Mouse (Mus musculus) embryonic facial prominence, embryonic 13.5 days (tissue): ENCODE results near the gene Thbs1. TPM values are rescaled to one million over a fixed set of nuclear protein-coding genes. Genes with fewer than 3 reads are reported as not detected.

Source experiments
- ATAC-seq: fragments of 200-750 bp; cut with Nextera tagmentation; 2 replicates; pipeline ENCODE4 v1.8.0; 2017; ENCODE audit warnings: low read depth; ENCODE audit not compliant: insufficient number of reproducible peaks, insufficient read depth, low FRiP score, low TSS enrichment
- H3K27ac ChIP-seq: fragments of 300-500 bp; sonication (generic); 2 replicates; pipeline ENCODE4 v1.5.1; 2015; ENCODE audit warnings: moderate library complexity, mild to moderate bottlenecking, inconsistent platforms
- H3K27me3 ChIP-seq: fragments of 300-500 bp; sonication (generic); 2 replicates; pipeline ENCODE4 v1.6.1; 2015; ENCODE audit warnings: mild to moderate bottlenecking, inconsistent platforms
- H3K36me3 ChIP-seq: fragments of 300-500 bp; sonication (generic); 2 replicates; pipeline ENCODE4 v1.6.1; 2015; ENCODE audit warnings: mild to moderate bottlenecking, inconsistent platforms
- H3K4me1 ChIP-seq: fragments of 300-500 bp; sonication (generic); 2 replicates; pipeline ENCODE4 v1.6.1; 2015; ENCODE audit warnings: inconsistent platforms
- H3K4me2 ChIP-seq: fragments of 300-500 bp; sonication (generic); 2 replicates; pipeline ENCODE4 v1.6.1; 2015; ENCODE audit warnings: moderate library complexity, mild to moderate bottlenecking, inconsistent platforms
- H3K4me3 ChIP-seq: fragments of 300-500 bp; sonication (generic); 2 replicates; pipeline ENCODE4 v1.5.1; 2015; ENCODE audit warnings: mild to moderate bottlenecking, inconsistent platforms
- H3K9ac ChIP-seq: fragments of 300-500 bp; sonication (generic); 2 replicates; pipeline ENCODE4 v1.6.1; 2015; ENCODE audit warnings: mild to moderate bottlenecking, inconsistent platforms
- H3K9me3 ChIP-seq: fragments of 300-500 bp; sonication (generic); 2 replicates; pipeline ENCODE4 v1.6.1; 2016; ENCODE audit warnings: inconsistent platforms
- WGBS: fragments of 180-500 bp; shearing (Covaris S2); methylation state at CpG from one replicate; pipeline ENCODE4 v1.1.7; 2015; ENCODE audit warnings: mixed read lengths; 5-methylcytosine and 5-hydroxymethylcytosine counted together
- polyA plus RNA-seq: library from polyadenylated mRNA; unstranded; fragments of >200 nt; fragmentation: Nextera tagmentation; extraction: Ambion mirVana; gene quantifications from 2 replicates; pipeline ENCODE4 v1.2.1, GENCODE M21; 2015

Thbs1 gene
- polyA plus RNA-seq, 1 experiment from 2014 or later, result 71.1 TPM

- Histone ChIP-seq H3K27ac (no peak overlapping the region), H3K4me2 (no peak overlapping the region), H3K4me3 (no peak overlapping the region), H3K36me3 (no peaks in the 10 kb centered on the region), H3K9ac (no peak overlapping the region), H3K4me1 (no peaks in the 10 kb centered on the region), H3K27me3 (no peaks in the 10 kb centered on the region), H3K9me3 (no peaks in the 10 kb centered on the region)
- WGBS, result 92% methylated on average over 2 of the region's 2 CpGs
- no peak for ATAC-seq
Observed at GRCm38 (mm10) chr2:118085647-118086046, 26.0 kb upstream of the Thbs1 start.

- Histone ChIP-seq H3K36me3 (no peaks in the 10 kb centered on the region), H3K27ac (no peak overlapping the region), H3K4me2 (no peak overlapping the region), H3K4me1 (no peaks in the 10 kb centered on the region), H3K9ac (no peak overlapping the region), H3K4me3 (no peak overlapping the region), H3K9me3 (no peaks in the 10 kb centered on the region), H3K27me3 (no peaks in the 10 kb centered on the region)
- 79% methylated on average over 10 of the region's 10 CpGs for WGBS
- no peak for ATAC-seq
Observed at GRCm38 (mm10) chr2:118087044-118087726, 24.5 kb upstream of the Thbs1 start.

GRCm38 (mm10) chr2:118091226-118091625 lies 20.4 kb upstream of the Thbs1 start:
- Histone ChIP-seq H3K4me1 (no peaks in the 10 kb centered on the region), H3K36me3 (no peaks in the 10 kb centered on the region), H3K9me3 (no peaks in the 10 kb centered on the region), H3K4me2 (no peak overlapping the region), H3K4me3 (no peak overlapping the region), H3K9ac (no peak overlapping the region), H3K27ac (no peak overlapping the region), H3K27me3 (no peaks in the 10 kb centered on the region)
- no peak for ATAC-seq
- WGBS, result 86% methylated on average over 5 of the region's 5 CpGs

GRCm38 (mm10) chr2:118099104-118099503 lies 12.6 kb upstream of the Thbs1 start:
- Histone ChIP-seq H3K27me3 (no peaks in the 10 kb centered on the region), H3K4me3 (no peak overlapping the region), H3K36me3 (no peaks in the 10 kb centered on the region), H3K4me2 (no peak overlapping the region), H3K4me1 (peaks cover 11% of the 10 kb centered on the region; the same call in 1 of the 2 replicates), H3K9ac (no peak overlapping the region), H3K9me3 (no peaks in the 10 kb centered on the region), H3K27ac (no peak overlapping the region)
- whole genome bisulfite sequencing, result 56% methylated on average over 4 of the region's 4 CpGs
- no peak for ATAC-seq

GRCm38 (mm10) chr2:118102169-118102568 lies 9.5 kb upstream of the Thbs1 start:
- 45% methylated on average over 4 of the region's 4 CpGs for whole genome bisulfite sequencing
- no peak overlapping the region for H3K27ac ChIP-seq
- H3K9me3 ChIP-seq, result no peaks in the 10 kb centered on the region
- no peak overlapping the region for H3K9ac ChIP-seq
- H3K36me3 ChIP-seq, result no peaks in the 10 kb centered on the region
- no peak overlapping the region for H3K4me3 ChIP-seq
- peaks cover 11% of the 10 kb centered on the region; the same call in 1 of the 2 replicates for H3K4me1 ChIP-seq
- ATAC-seq, result no peak
- no peaks in the 10 kb centered on the region for H3K27me3 ChIP-seq
- no peak overlapping the region for H3K4me2 ChIP-seq

GRCm38 (mm10) chr2:118110225-118110915 lies 1.3 kb upstream of the Thbs1 start:
- ATAC-seq, result no peak
- Histone ChIP-seq H3K27ac (peak overlapping the region; percentile 60), H3K4me3 (peak overlapping the region; percentile 69), H3K4me1 (peaks cover 40% of the 10 kb centered on the region), H3K27me3 (no peaks in the 10 kb centered on the region; the same call in 1 of the 2 replicates), H3K9ac (peak overlapping the region; percentile 83; the same call in 1 of the 2 replicates), H3K36me3 (peaks cover 7% of the 10 kb centered on the region), H3K4me2 (peak overlapping the region; percentile 89), H3K9me3 (no peaks in the 10 kb centered on the region)
- WGBS, result 32% methylated on average over 17 of the region's 17 CpGs

GRCm38 (mm10) chr2:118111116-118111487 lies 574 bp upstream of the Thbs1 start:
- H3K9me3 ChIP-seq, result no peaks in the 10 kb centered on the region
- H3K4me3 ChIP-seq, result peak overlapping the region; percentile 69
- peak overlapping the region; percentile 89 for H3K4me2 ChIP-seq
- under 1% methylated on average over 16 of the region's 16 CpGs for WGBS
- H3K9ac ChIP-seq, result peak overlapping the region; percentile 83
- H3K27ac ChIP-seq, result peak overlapping the region; percentile 84
- H3K27me3 ChIP-seq, result no peaks in the 10 kb centered on the region; the same call in 1 of the 2 replicates
- ATAC-seq, result peak; percentile 71; the same call in 1 of the 2 replicates
- H3K36me3 ChIP-seq, result peaks cover 13% of the 10 kb centered on the region
- peaks cover 47% of the 10 kb centered on the region for H3K4me1 ChIP-seq

- H3K9ac ChIP-seq, result peak overlapping the region; percentile 83
- H3K4me3 ChIP-seq, result peak overlapping the region; percentile 69
- WGBS, result 13% methylated on average over 5 of the region's 5 CpGs
- peaks cover 25% of the 10 kb centered on the region for H3K36me3 ChIP-seq
- H3K4me2 ChIP-seq, result peak overlapping the region; percentile 89
- H3K4me1 ChIP-seq, result peaks cover 56% of the 10 kb centered on the region
- H3K27me3 ChIP-seq, result no peaks in the 10 kb centered on the region; the same call in 1 of the 2 replicates
- no peaks in the 10 kb centered on the region for H3K9me3 ChIP-seq
- H3K27ac ChIP-seq, result no peak overlapping the region
- no peak for ATAC-seq
Observed at GRCm38 (mm10) chr2:118112438-118112837, 762 bp downstream of the Thbs1 start.

GRCm38 (mm10) chr2:118112846-118113479 lies 1.3 kb downstream of the Thbs1 start:
- ATAC-seq, result no peak
- Histone ChIP-seq H3K9me3 (no peaks in the 10 kb centered on the region), H3K4me1 (peaks cover 61% of the 10 kb centered on the region), H3K4me2 (peak overlapping the region; percentile 89), H3K27ac (no peak overlapping the region), H3K4me3 (peak overlapping the region; percentile 69), H3K9ac (peak overlapping the region; percentile 83), H3K36me3 (peaks cover 30% of the 10 kb centered on the region), H3K27me3 (no peaks in the 10 kb centered on the region; the same call in 1 of the 2 replicates)
- WGBS, result 59% methylated on average over 21 of the region's 21 CpGs

- Histone ChIP-seq H3K9ac (peak overlapping the region; percentile 83), H3K36me3 (peaks cover 40% of the 10 kb centered on the region), H3K9me3 (no peaks in the 10 kb centered on the region), H3K4me3 (peak overlapping the region; percentile 69), H3K27ac (no peak overlapping the region), H3K4me2 (peak overlapping the region; percentile 89), H3K27me3 (no peaks in the 10 kb centered on the region; the same call in 1 of the 2 replicates), H3K4me1 (peaks cover 68% of the 10 kb centered on the region)
- no peak for ATAC-seq
- 23% methylated on average over 8 of the region's 8 CpGs for WGBS
Observed at GRCm38 (mm10) chr2:118113808-118114524, 2.3 kb downstream of the Thbs1 start.

GRCm38 (mm10) chr2:118114671-118115070 lies 3.0 kb downstream of the Thbs1 start:
- Histone ChIP-seq H3K27ac (no peak overlapping the region), H3K4me3 (peak overlapping the region; percentile 69), H3K9ac (peak overlapping the region; percentile 83), H3K9me3 (no peaks in the 10 kb centered on the region), H3K4me2 (peak overlapping the region; percentile 89), H3K27me3 (no peaks in the 10 kb centered on the region; the same call in 1 of the 2 replicates), H3K4me1 (peaks cover 65% of the 10 kb centered on the region), H3K36me3 (peaks cover 47% of the 10 kb centered on the region)
- no peak for ATAC-seq
- 70% methylated on average over 10 of the region's 10 CpGs for WGBS
